Mouse (Mus musculus) embryonic facial prominence, embryonic 15.5 days (tissue): ENCODE results near the gene Olfr561. TPM values are rescaled to one million over a fixed set of nuclear protein-coding genes. Genes with fewer than 3 reads are reported as not detected.

Experiments used
- ATAC-seq: fragments of 200-750 bp; cut with Nextera tagmentation; 2 replicates; pipeline ENCODE4 v1.8.0; 2017; ENCODE audit warnings: low read depth, moderate TSS enrichment; ENCODE audit not compliant: insufficient number of reproducible peaks, low FRiP score, low TSS enrichment
- H3K27ac ChIP-seq: fragments of 300-500 bp; sonication (generic); replicated peaks from 2 replicates; pipeline ENCODE4 v1.5.1; 2015; ENCODE audit warnings: mild to moderate bottlenecking, inconsistent platforms
- H3K27me3 ChIP-seq: fragments of 300-500 bp; sonication (generic); 2 replicates; pipeline ENCODE4 v1.6.1; 2015; ENCODE audit warnings: inconsistent platforms
- H3K36me3 ChIP-seq: fragments of 300-500 bp; sonication (generic); 2 replicates; pipeline ENCODE4 v1.6.1; 2015; ENCODE audit warnings: mild to moderate bottlenecking, inconsistent platforms
- H3K4me1 ChIP-seq: fragments of 300-500 bp; sonication (generic); 2 replicates; pipeline ENCODE4 v1.6.1; 2015; ENCODE audit warnings: inconsistent platforms
- H3K4me2 ChIP-seq: fragments of 300-500 bp; sonication (generic); replicated peaks from 2 replicates; pipeline ENCODE4 v1.6.1; 2015; ENCODE audit warnings: mild to moderate bottlenecking, inconsistent platforms
- H3K4me3 ChIP-seq: fragments of 300-500 bp; sonication (generic); replicated peaks from 2 replicates; pipeline ENCODE4 v1.5.1; 2015; ENCODE audit warnings: mild to moderate bottlenecking, inconsistent platforms
- H3K9ac ChIP-seq: fragments of 300-500 bp; sonication (generic); 2 replicates; pipeline ENCODE4 v1.6.1; 2015; ENCODE audit warnings: inconsistent platforms
- H3K9me3 ChIP-seq: fragments of 300-500 bp; sonication (generic); replicated peaks from 2 replicates; pipeline ENCODE4 v1.6.1; 2016; ENCODE audit warnings: inconsistent platforms
- WGBS: fragments of 180-500 bp; shearing (Covaris S2); methylation state at CpG from one replicate; pipeline ENCODE4 v1.1.7; 2015; 5-methylcytosine and 5-hydroxymethylcytosine counted together
- polyA plus RNA-seq: library from polyadenylated mRNA; unstranded; fragments of >200 nt; fragmentation: Nextera tagmentation; extraction: Ambion mirVana; gene quantifications from 2 replicates; pipeline ENCODE4 v1.2.1, GENCODE M21; 2015

Gene Olfr561
- polyA plus RNA-seq = 0.09 and 0.25 TPM in 2 replicates

GRCm38 (mm10) chr7:102770921-102771320 is at the start of gene Olfr561:
Gene Olfr561 (plus strand): TSS chr7:102771221.
- Histone ChIP-seq H3K4me1 (no peaks in the 10 kb centered on the region), H3K27ac (no peak within 1 kb of the TSS), H3K9me3 (no peaks in the 10 kb centered on the region), H3K4me3 (no peak within 1 kb of the TSS), H3K4me2 (no peak within 1 kb of the TSS), H3K36me3 (no peaks in the 10 kb centered on the region), H3K27me3 (no peaks in the 10 kb centered on the region), H3K9ac (no peak within 1 kb of the TSS)
- WGBS = 60% methylated on average over 2 of the region's 2 CpGs
- no peak for ATAC-seq

- no peak within 1 kb of the TSS for H3K4me2 ChIP-seq
- no peak within 1 kb of the TSS for H3K4me3 ChIP-seq
- H3K27ac ChIP-seq = no peak within 1 kb of the TSS
- no peak within 1 kb of the TSS for H3K9ac ChIP-seq
- H3K36me3 ChIP-seq = no peaks in the 10 kb centered on the region
- no peaks in the 10 kb centered on the region for H3K27me3 ChIP-seq
- no peak for ATAC-seq
- no peaks in the 10 kb centered on the region for H3K4me1 ChIP-seq
- no peaks in the 10 kb centered on the region for H3K9me3 ChIP-seq
Observed at GRCm38 (mm10) chr7:102727391-102727790, 43.6 kb upstream of the Olfr561 start, which contains the start of gene Olfr559. Gene Olfr559 (minus strand): TSS chr7:102727491.

GRCm38 (mm10) chr7:102733793-102734192 is 37.2 kb upstream of the Olfr561 start:
- no peak overlapping the region for H3K4me2 ChIP-seq
- no peak for ATAC-seq
- H3K36me3 ChIP-seq = no peaks in the 10 kb centered on the region
- H3K4me3 ChIP-seq = no peak overlapping the region
- no peak overlapping the region for H3K27ac ChIP-seq
- H3K9me3 ChIP-seq = no peaks in the 10 kb centered on the region
- no peaks in the 10 kb centered on the region for H3K27me3 ChIP-seq
- H3K4me1 ChIP-seq = no peaks in the 10 kb centered on the region
- 67% methylated on average over 1 of the region's 1 CpGs for WGBS
- H3K9ac ChIP-seq = no peak overlapping the region

DNA sequence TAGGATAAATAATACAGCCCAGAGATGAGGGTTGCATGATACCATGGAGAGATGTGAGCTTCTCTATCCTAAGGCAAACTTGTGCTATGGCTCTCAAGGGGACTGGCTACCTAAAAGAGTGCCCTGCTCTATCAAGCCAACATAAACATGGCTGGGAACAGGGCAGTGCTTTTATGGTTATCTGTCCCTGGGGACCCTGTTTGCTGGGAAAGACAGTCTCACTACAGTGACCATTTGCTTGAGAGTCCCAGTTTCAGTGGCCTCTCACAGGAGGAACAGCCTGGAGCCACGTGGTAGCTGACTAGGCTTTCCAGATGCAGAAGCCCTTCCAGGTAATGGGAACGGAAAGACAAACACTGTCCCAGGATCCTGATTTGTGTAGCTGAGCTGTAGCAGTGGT is 33.3 kb upstream of the Olfr561 start:
- no peak for ATAC-seq
- Histone ChIP-seq H3K4me2 (no peak overlapping the region), H3K4me1 (no peaks in the 10 kb centered on the region), H3K9me3 (no peaks in the 10 kb centered on the region), H3K9ac (no peak overlapping the region), H3K27ac (no peak overlapping the region), H3K4me3 (no peak overlapping the region), H3K27me3 (no peaks in the 10 kb centered on the region), H3K36me3 (no peaks in the 10 kb centered on the region)
- 51% methylated on average over 2 of the region's 2 CpGs for WGBS

DNA sequence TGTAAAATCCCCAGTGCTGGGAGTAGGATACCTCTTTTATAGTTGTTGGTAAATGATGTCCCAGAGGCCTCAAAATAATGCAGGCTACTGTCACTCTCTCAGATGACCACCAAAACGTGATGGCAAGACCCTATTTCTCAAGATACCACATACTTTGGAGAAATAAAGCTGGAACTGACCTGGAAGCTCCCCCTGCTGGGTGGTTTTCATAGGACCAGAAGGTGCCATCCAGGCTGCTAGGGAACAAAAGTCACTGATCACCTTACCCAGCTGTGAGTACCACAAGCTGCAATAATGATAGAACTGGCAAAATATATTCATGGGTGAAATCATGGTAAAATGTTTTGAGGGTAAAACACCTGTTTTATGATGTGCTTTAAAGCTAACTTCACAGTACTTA is 18.9 kb upstream of the Olfr561 start:
- no peak overlapping the region for H3K4me3 ChIP-seq
- 8% methylated on average over 1 of the region's 1 CpGs for WGBS
- no peaks in the 10 kb centered on the region for H3K36me3 ChIP-seq
- H3K27me3 ChIP-seq = no peaks in the 10 kb centered on the region
- H3K4me2 ChIP-seq = no peak overlapping the region
- ATAC-seq = no peak
- no peak overlapping the region for H3K9ac ChIP-seq
- no peak overlapping the region for H3K27ac ChIP-seq
- no peaks in the 10 kb centered on the region for H3K9me3 ChIP-seq
- H3K4me1 ChIP-seq = no peaks in the 10 kb centered on the region

- ATAC-seq = no peak
- WGBS = 64% methylated on average over 4 of the region's 4 CpGs
- no peak within 1 kb of the TSS for H3K9ac ChIP-seq
- H3K4me2 ChIP-seq = no peak within 1 kb of the TSS
- no peaks in the 10 kb centered on the region for H3K36me3 ChIP-seq
- H3K4me1 ChIP-seq = no peaks in the 10 kb centered on the region
- no peak within 1 kb of the TSS for H3K4me3 ChIP-seq
- H3K27me3 ChIP-seq = no peaks in the 10 kb centered on the region
- H3K27ac ChIP-seq = no peak within 1 kb of the TSS
- H3K9me3 ChIP-seq = no peaks in the 10 kb centered on the region
Observed at GRCm38 (mm10) chr7:102759266-102759665, 11.8 kb upstream of the Olfr561 start, which contains the start of the genes Olfr560 and Olfr78. Gene Olfr560 (minus strand): TSS chr7:102759366. Gene Olfr78 (minus strand): TSS chr7:102759471.

DNA sequence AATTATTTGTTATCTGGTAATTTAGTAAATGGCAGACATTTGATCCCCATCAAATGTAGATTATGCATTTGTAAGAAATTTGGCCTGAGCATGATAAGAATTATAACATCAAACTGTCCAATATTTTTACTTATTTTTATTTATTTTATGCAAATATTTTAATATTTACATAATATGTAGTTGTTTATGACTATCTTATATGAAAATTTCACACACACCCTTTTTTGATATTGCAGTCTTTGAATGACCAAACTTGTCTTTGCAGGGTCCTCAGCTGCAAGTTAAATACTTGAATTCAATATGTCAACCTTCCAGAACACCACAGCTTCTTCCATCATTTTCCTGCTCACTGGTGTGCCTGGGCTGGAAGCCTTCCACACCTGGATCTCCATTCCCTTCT is 32.2 kb downstream of the Olfr561 start, which contains the start of gene Olfr564:
Gene Olfr564, plus strand, starts transcription at position 301 of the 400 bp plus-strand sequence.
- Histone ChIP-seq H3K4me1 (no peaks in the 10 kb centered on the region), H3K27me3 (no peaks in the 10 kb centered on the region)
- ATAC-seq = no peak

More for the DNA sequence above, 32.2 kb downstream of the Olfr561 start, which contains the start of gene Olfr564:
- Histone ChIP-seq H3K9me3 (no peaks in the 10 kb centered on the region), H3K9ac (no peak within 1 kb of the TSS), H3K36me3 (no peaks in the 10 kb centered on the region), H3K4me3 (no peak within 1 kb of the TSS), H3K27ac (no peak within 1 kb of the TSS), H3K4me2 (no peak within 1 kb of the TSS)

Other genes with a start within 250 kb of the Olfr561 start
- not detected in 2 replicates for gene Olfr547, start 236.5 kb upstream of the Olfr561 start, polyA plus RNA-seq
- gene Olfr548-ps1, start 230.3 kb upstream of the Olfr561 start, polyA plus RNA-seq = 0.11 and 0.12 TPM in 2 replicates
- 0.08 and 0.16 TPM in 2 replicates for gene Olfr549, start 221.4 kb upstream of the Olfr561 start, polyA plus RNA-seq
- 0.54 and 0.81 TPM in 2 replicates for gene Trim21, start 205.7 kb upstream of the Olfr561 start, polyA plus RNA-seq
- 0.20 and 0.68 TPM in 2 replicates for gene Olfr550, start 199.8 kb upstream of the Olfr561 start, polyA plus RNA-seq
- gene Olfr551, start 179.3 kb upstream of the Olfr561 start, polyA plus RNA-seq = 0.07 TPM in 1 of 2 replicates, not detected in the other
- 0.12 and 0.15 TPM in 2 replicates for gene Olfr552, start 173.5 kb upstream of the Olfr561 start, polyA plus RNA-seq
- gene Olfr553, start 153.0 kb upstream of the Olfr561 start, polyA plus RNA-seq = 0.14 and 0.21 TPM in 2 replicates
- 0.17 TPM in 1 of 2 replicates, not detected in the other for gene Olfr554, start 132.8 kb upstream of the Olfr561 start, polyA plus RNA-seq
- gene Olfr555, start 112.4 kb upstream of the Olfr561 start, polyA plus RNA-seq = not detected in 2 replicates
- not detected in 2 replicates for gene Olfr556, start 106.3 kb upstream of the Olfr561 start, polyA plus RNA-seq
- 14.9 and 17.4 TPM in 2 replicates for gene Trim68, start 83.9 kb upstream of the Olfr561 start, polyA plus RNA-seq
- 0.09 and 0.16 TPM in 2 replicates for gene Olfr557, start 75.3 kb upstream of the Olfr561 start, polyA plus RNA-seq
- 0.62 and 0.71 TPM in 2 replicates for gene Olfr558, start 69.0 kb upstream of the Olfr561 start, polyA plus RNA-seq
- 0.11 and 0.41 TPM in 2 replicates for gene Olfr33, start 52.2 kb upstream of the Olfr561 start, polyA plus RNA-seq
- not detected in 2 replicates for gene Olfr559, start 43.7 kb upstream of the Olfr561 start, polyA plus RNA-seq
- gene Olfr560, start 11.9 kb upstream of the Olfr561 start, polyA plus RNA-seq = 0.08 TPM in 1 of 2 replicates, not detected in the other
- 0.18 and 0.35 TPM in 2 replicates for gene Olfr78, start 11.8 kb upstream of the Olfr561 start, polyA plus RNA-seq
- gene Olfr564, start 32.3 kb downstream of the Olfr561 start, polyA plus RNA-seq = not detected in 2 replicates
- 0.18 and 0.51 TPM in 2 replicates for gene Olfr566, start 87.5 kb downstream of the Olfr561 start, polyA plus RNA-seq
- gene Olfr568, start 105.9 kb downstream of the Olfr561 start, polyA plus RNA-seq = 0.18 TPM in 1 of 2 replicates, not detected in the other
- 0.11 TPM in 1 of 2 replicates, not detected in the other for gene Olfr569, start 119.7 kb downstream of the Olfr561 start, polyA plus RNA-seq
- 0.38 and 0.67 TPM in 2 replicates for gene Olfr570, start 123.4 kb downstream of the Olfr561 start, polyA plus RNA-seq
- gene Olfr571, start 146.3 kb downstream of the Olfr561 start, polyA plus RNA-seq = 0.08 and 0.09 TPM in 2 replicates
- not detected in 2 replicates for gene Olfr572, start 153.2 kb downstream of the Olfr561 start, polyA plus RNA-seq
- gene Olfr573-ps1, start 171.4 kb downstream of the Olfr561 start, polyA plus RNA-seq = not detected in 2 replicates
- gene Olfr574, start 177.2 kb downstream of the Olfr561 start, polyA plus RNA-seq = not detected in 2 replicates
- not detected in 2 replicates for gene Olfr575, start 187.6 kb downstream of the Olfr561 start, polyA plus RNA-seq
- not detected in 2 replicates for gene Olfr576, start 191.4 kb downstream of the Olfr561 start, polyA plus RNA-seq
- gene Olfr577, start 204.7 kb downstream of the Olfr561 start, polyA plus RNA-seq = 0.05 TPM in 1 of 2 replicates, not detected in the other
- gene Olfr578, start 218.1 kb downstream of the Olfr561 start, polyA plus RNA-seq = 0.71 and 0.87 TPM in 2 replicates